Mouse (Mus musculus): ENCODE data around the gene Ccr7.

The Ccr7 gene

GRCm38 (mm10) chr11:99153767-99154753 is 817 bp downstream of the Ccr7 start:
- DNase-seq (ENCODE audit: low spot score in 2 of 2), result no peak

- no peak for DNase-seq (ENCODE audit: low spot score in 2 of 2)
Measured at GRCm38 (mm10) chr11:99152323-99153144, 2.3 kb downstream of the Ccr7 start.

GRCm38 (mm10) chr11:99151333-99151930 is 3.4 kb downstream of the Ccr7 start:
- no peak for DNase-seq (ENCODE audit: low spot score in 2 of 2)

GRCm38 (mm10) chr11:99150889-99151288 is 4.0 kb downstream of the Ccr7 start:
- no peak for DNase-seq (ENCODE audit: low spot score in 2 of 2)

GRCm38 (mm10) chr11:99149898-99150757 is 4.7 kb downstream of the Ccr7 start:
- peak; percentile 60 to 77 for DNase-seq (ENCODE audit: low spot score in 2 of 2)

GRCm38 (mm10) chr11:99148896-99149703 is 5.8 kb downstream of the Ccr7 start:
- no peak for DNase-seq (ENCODE audit: low spot score in 2 of 2)

- DNase-seq (ENCODE audit: low spot score in 2 of 2), result no peak
Measured at GRCm38 (mm10) chr11:99148400-99148799, 6.5 kb downstream of the Ccr7 start.

GRCm38 (mm10) chr11:99147920-99148289 is 7.0 kb downstream of the Ccr7 start:
- DNase-seq (ENCODE audit: low spot score in 2 of 2), result no peak

GRCm38 (mm10) chr11:99147041-99147919 is 7.6 kb downstream of the Ccr7 start:
- no peak for DNase-seq (ENCODE audit: low spot score in 2 of 2)

- no peak for DNase-seq (ENCODE audit: low spot score in 2 of 2)
Measured at GRCm38 (mm10) chr11:99146558-99146957, 8.3 kb downstream of the Ccr7 start.

GRCm38 (mm10) chr11:99145765-99146164 is 9.1 kb downstream of the Ccr7 start:
- no peak for DNase-seq (ENCODE audit: low spot score in 2 of 2)

GRCm38 (mm10) chr11:99144940-99145339 is 9.9 kb downstream of the Ccr7 start:
- DNase-seq (ENCODE audit: low spot score in 2 of 2), result no peak

GRCm38 (mm10) chr11:99144456-99144855 is 10.4 kb downstream of the Ccr7 start:
- no peak for DNase-seq (ENCODE audit: low spot score in 2 of 2)

- no peak for DNase-seq (ENCODE audit: low spot score in 2 of 2)
Measured at GRCm38 (mm10) chr11:99143123-99144082, 11.5 kb downstream of the Ccr7 start.

- no peak for DNase-seq (ENCODE audit: low spot score in 2 of 2)
Measured at GRCm38 (mm10) chr11:99142493-99143095, 12.3 kb downstream of the Ccr7 start.

- DNase-seq (ENCODE audit: low spot score in 2 of 2), result no peak
Measured at GRCm38 (mm10) chr11:99142046-99142445, 12.8 kb downstream of the Ccr7 start.

- DNase-seq (ENCODE audit: low spot score in 2 of 2), result no peak
Measured at GRCm38 (mm10) chr11:99141600-99141999, 13.3 kb downstream of the Ccr7 start.

GRCm38 (mm10) chr11:99138976-99139375 is 15.9 kb downstream of the Ccr7 start:
- DNase-seq (ENCODE audit: low spot score in 2 of 2), result no peak
